Mouse (Mus musculus) MEL (cell line): Measurements from ENCODE around the gene Ddx58.

ENCODE experiments used
- CTCF ChIP-seq, 3 experiments: IDR thresholded peaks in 2 of 3; conservative IDR thresholded peaks in 1 of 3; 2 replicates each; pipeline ENCODE4 v1.5.1; 2011 to 2012; ENCODE audit warnings: low read length in 3 of 3, low read depth in 2 of 3, mild to moderate bottlenecking in 2 of 3, improper control_type of control experiment in 1 of 3, inconsistent platforms in 1 of 3, mixed read lengths in 1 of 3, moderate library complexity in 1 of 3; ENCODE audit not compliant: control insufficient read depth in 1 of 3, insufficient read depth in 1 of 3, poor library complexity in 1 of 3, severe bottlenecking in 1 of 3
- EP300 ChIP-seq, 2 experiments: IDR thresholded peaks; 2 replicates each; pipeline ENCODE4 v1.6.1; 2011; ENCODE audit warnings: improper control_type of control experiment in 2 of 2, low read length in 2 of 2, low read depth in 1 of 2, mild to moderate bottlenecking in 1 of 2
- MAFK ChIP-seq: IDR thresholded peaks from 2 replicates; pipeline ENCODE4 v1.6.1; 2011; ENCODE audit warnings: low read depth, mild to moderate bottlenecking, low read length, improper control_type of control experiment, borderline replicate concordance
- TCF12 ChIP-seq: IDR thresholded peaks from 2 replicates; pipeline ENCODE4 v1.6.1; 2014; ENCODE audit warnings: low read depth, mild to moderate bottlenecking, inconsistent platforms, low read length, improper control_type of control experiment, moderate library complexity

GRCm38 (mm10) chr4:40254385-40255103 lies 14.9 kb upstream of the Ddx58 start:
- TF ChIP-seq MAFK (no peak), CTCF (IDR thresholded peaks at IDR 0.05 in 2 of 3, conservative IDR thresholded peaks at IDR 0.05 in 1 of 3; ENCODE audit: control insufficient read depth in 1 of 3, insufficient read depth in 1 of 3, low read depth in 2 of 3, low read length in 3 of 3, poor library complexity in 1 of 3, severe bottlenecking in 1 of 3) (no peak), TCF12 (no peak), EP300 (IDR thresholded peaks at IDR 0.05; ENCODE audit: low read depth in 1 of 2, low read length in 2 of 2) (no peak)
